Mouse (Mus musculus) layer of hippocampus, adult 9-10 months (tissue): ENCODE results near the gene Olfr1373.
A peak's percentile ranks its signal among the peaks of the same experiment; 100 is the strongest.

Experiments
- DNase-seq: peaks from one replicate; pipeline ENCODE4 v3.0.0; 2022; ENCODE audit warnings: low spot score

Olfr1373 gene

GRCm38 (mm10) chr11:52106037-52106436, 39.3 kb downstream of the Olfr1373 start:
- DNase-seq = no peak

- DNase-seq = no peak
Observed at GRCm38 (mm10) chr11:52105503-52105902, 39.8 kb downstream of the Olfr1373 start.

GRCm38 (mm10) chr11:52102977-52103376, 42.4 kb downstream of the Olfr1373 start:
- no peak for DNase-seq

GRCm38 (mm10) chr11:52099771-52100219, 45.5 kb downstream of the Olfr1373 start:
- DNase-seq = no peak

GRCm38 (mm10) chr11:52099031-52099761, 46.1 kb downstream of the Olfr1373 start:
- no peak for DNase-seq

GRCm38 (mm10) chr11:52098398-52098946, 46.9 kb downstream of the Olfr1373 start, which contains the start of gene Ppp2ca:
Gene Ppp2ca (plus strand): TSS chr11:52098681.
- DNase-seq = peak; percentile 91

- no peak for DNase-seq
Observed at GRCm38 (mm10) chr11:52097596-52097995, 47.7 kb downstream of the Olfr1373 start.

- DNase-seq = no peak
Observed at GRCm38 (mm10) chr11:52097016-52097415, 48.3 kb downstream of the Olfr1373 start.
